Mouse (Mus musculus) hindbrain, embryonic 11.5 days (tissue): ENCODE results near the gene Scube1. TPM values are rescaled to one million over a fixed set of nuclear protein-coding genes. Genes with fewer than 3 reads are reported as not detected.

Source experiments
- ATAC-seq: fragments of 200-750 bp; cut with Nextera tagmentation; 2 replicates; pipeline ENCODE4 v1.8.0; 2017; ENCODE audit warnings: mild to moderate bottlenecking, moderate TSS enrichment, moderate library complexity; ENCODE audit not compliant: low FRiP score
- DNase-seq: peaks from one replicate; pipeline ENCODE4 v3.0.0-alpha.2; 2015; ENCODE audit warnings: low spot score
- H3K27ac ChIP-seq: fragments of 300-500 bp; sonication (generic); 2 replicates; pipeline ENCODE4 v1.5.1; 2014; ENCODE audit warnings: mild to moderate bottlenecking, low read depth, low read length
- H3K27me3 ChIP-seq: fragments of 300-500 bp; sonication (generic); 2 replicates; pipeline ENCODE4 v1.6.1; 2014; ENCODE audit warnings: mild to moderate bottlenecking, low read length, moderate library complexity, mixed read lengths; ENCODE audit not compliant: control insufficient read depth, insufficient read depth
- H3K36me3 ChIP-seq: fragments of 300-500 bp; sonication (generic); 2 replicates; pipeline ENCODE4 v1.6.1; 2014; ENCODE audit warnings: mild to moderate bottlenecking, low read length, moderate library complexity, mixed read lengths; ENCODE audit not compliant: control insufficient read depth, insufficient read depth
- H3K4me1 ChIP-seq: fragments of 300-500 bp; sonication (generic); replicated peaks from 2 replicates; pipeline ENCODE4 v1.6.1; 2014; ENCODE audit warnings: low read length, mixed read lengths; ENCODE audit not compliant: control insufficient read depth, insufficient read depth
- H3K4me2 ChIP-seq: fragments of 300-500 bp; sonication (generic); replicated peaks from 2 replicates; pipeline ENCODE4 v1.6.1; 2014; ENCODE audit warnings: mild to moderate bottlenecking, low read depth, low read length
- H3K4me3 ChIP-seq: fragments of 300-500 bp; sonication (generic); 2 replicates; pipeline ENCODE4 v1.5.1; 2014; ENCODE audit warnings: low read depth, low read length
- H3K9ac ChIP-seq: fragments of 300-500 bp; sonication (generic); 2 replicates; pipeline ENCODE4 v1.6.1; 2014; ENCODE audit warnings: low read depth, low read length
- H3K9me3 ChIP-seq: fragments of 300-500 bp; sonication (generic); 2 replicates; pipeline ENCODE4 v1.6.1; 2016; ENCODE audit warnings: low read length; ENCODE audit not compliant: control insufficient read depth
- WGBS: fragments of 180-500 bp; shearing (Covaris S2); extraction: QIAGEN DNeasy Blood & Tissue Kit; methylation state at CpG from one replicate; pipeline ENCODE4 v1.1.7; 2014; 5-methylcytosine and 5-hydroxymethylcytosine counted together
- polyA plus RNA-seq: library from polyadenylated mRNA; unstranded; fragments of >200 nt; fragmentation: Nextera tagmentation; extraction: Ambion mirVana; gene quantifications from 2 replicates; pipeline ENCODE4 v1.2.1, GENCODE M21; 2014

Scube1 gene
- polyA plus RNA-seq, 1 experiment from 2014 or later, result 32.8 TPM

GRCm38 (mm10) chr15:83593189-83593585, 131.6 kb downstream of the Scube1 start:
- no peak for DNase-seq
- Histone ChIP-seq H3K9me3 (no peaks in the 10 kb centered on the region), H3K9ac (peak overlapping the region; percentile 82; the same call in 1 of the 2 replicates), H3K4me2 (peak overlapping the region; percentile 79), H3K4me1 (peaks cover 6% of the 10 kb centered on the region), H3K36me3 (no peaks in the 10 kb centered on the region), H3K4me3 (0 out of 2 replicates have a peak overlapping the region, but pooled peaks have one; percentile 78), H3K27ac (no peak overlapping the region), H3K27me3 (no peaks in the 10 kb centered on the region)
- no peak for ATAC-seq

GRCm38 (mm10) chr15:83592260-83593188, 132.3 kb downstream of the Scube1 start:
- Histone ChIP-seq H3K4me2 (no peak overlapping the region; the same call in 1 of the 2 replicates), H3K4me3 (no peak overlapping the region), H3K9ac (peak overlapping the region; percentile 82; the same call in 1 of the 2 replicates), H3K9me3 (no peaks in the 10 kb centered on the region), H3K36me3 (no peaks in the 10 kb centered on the region), H3K27ac (no peak overlapping the region), H3K27me3 (no peaks in the 10 kb centered on the region), H3K4me1 (peaks cover 6% of the 10 kb centered on the region)
- no peak for ATAC-seq
- DNase-seq, result no peak
- 83% methylated on average over 8 of the region's 8 CpGs for WGBS

GRCm38 (mm10) chr15:83591758-83592157, 133.1 kb downstream of the Scube1 start:
- WGBS, result 83% methylated on average over 6 of the region's 6 CpGs
- peaks cover 4% of the 10 kb centered on the region; the same call in 1 of the 2 replicates for H3K36me3 ChIP-seq
- no peaks in the 10 kb centered on the region for H3K9me3 ChIP-seq
- DNase-seq (no peak), ATAC-seq (no peak)
- no peaks in the 10 kb centered on the region for H3K27me3 ChIP-seq
- no peak overlapping the region for H3K9ac ChIP-seq
- no peak overlapping the region for H3K4me2 ChIP-seq
- H3K4me1 ChIP-seq, result peaks cover 6% of the 10 kb centered on the region
- no peak overlapping the region for H3K27ac ChIP-seq
- H3K4me3 ChIP-seq, result no peak overlapping the region

GRCm38 (mm10) chr15:83590841-83591240, 134.0 kb downstream of the Scube1 start:
- no peak overlapping the region for H3K9ac ChIP-seq
- peaks cover 12% of the 10 kb centered on the region for H3K36me3 ChIP-seq
- ATAC-seq, result no peak
- H3K4me2 ChIP-seq, result no peak overlapping the region
- WGBS, result 91% methylated on average over 4 of the region's 4 CpGs
- peaks cover 6% of the 10 kb centered on the region for H3K4me1 ChIP-seq
- no peak overlapping the region for H3K27ac ChIP-seq
- no peaks in the 10 kb centered on the region for H3K9me3 ChIP-seq
- DNase-seq, result no peak
- H3K4me3 ChIP-seq, result no peak overlapping the region
- no peaks in the 10 kb centered on the region for H3K27me3 ChIP-seq

- no peaks in the 10 kb centered on the region for H3K9me3 ChIP-seq
- no peaks in the 10 kb centered on the region for H3K27me3 ChIP-seq
- ATAC-seq (no peak), DNase-seq (no peak)
- no peak overlapping the region for H3K27ac ChIP-seq
- WGBS, result 86% methylated on average over 6 of the region's 6 CpGs
- no peak overlapping the region for H3K9ac ChIP-seq
- no peak overlapping the region for H3K4me2 ChIP-seq
- H3K4me1 ChIP-seq, result no peaks in the 10 kb centered on the region
- peaks cover 24% of the 10 kb centered on the region for H3K36me3 ChIP-seq
- H3K4me3 ChIP-seq, result no peak overlapping the region
Measured at GRCm38 (mm10) chr15:83584741-83585220, 140.0 kb downstream of the Scube1 start.

GRCm38 (mm10) chr15:83583419-83584156, 141.2 kb downstream of the Scube1 start:
- H3K9ac ChIP-seq, result no peak overlapping the region
- H3K36me3 ChIP-seq, result peaks cover 33% of the 10 kb centered on the region
- no peaks in the 10 kb centered on the region for H3K27me3 ChIP-seq
- no peaks in the 10 kb centered on the region for H3K9me3 ChIP-seq
- ATAC-seq (no peak), DNase-seq (peak; percentile 44)
- no peak overlapping the region for H3K4me3 ChIP-seq
- no peaks in the 10 kb centered on the region for H3K4me1 ChIP-seq
- no peak overlapping the region for H3K27ac ChIP-seq
- 78% methylated on average over 8 of the region's 8 CpGs for WGBS
- H3K4me2 ChIP-seq, result no peak overlapping the region

- no peak overlapping the region for H3K9ac ChIP-seq
- ATAC-seq (no peak), DNase-seq (no peak)
- 87% methylated on average over 4 of the region's 4 CpGs for WGBS
- H3K27me3 ChIP-seq, result no peaks in the 10 kb centered on the region
- no peaks in the 10 kb centered on the region for H3K9me3 ChIP-seq
- no peak overlapping the region for H3K27ac ChIP-seq
- H3K36me3 ChIP-seq, result peaks cover 37% of the 10 kb centered on the region
- no peaks in the 10 kb centered on the region for H3K4me1 ChIP-seq
- no peak overlapping the region for H3K4me3 ChIP-seq
- H3K4me2 ChIP-seq, result no peak overlapping the region
Measured at GRCm38 (mm10) chr15:83582931-83583330, 141.9 kb downstream of the Scube1 start.

GRCm38 (mm10) chr15:83576651-83577050, 148.2 kb downstream of the Scube1 start:
- no peak overlapping the region for H3K27ac ChIP-seq
- no peak overlapping the region for H3K4me2 ChIP-seq
- H3K4me1 ChIP-seq, result no peaks in the 10 kb centered on the region
- H3K9ac ChIP-seq, result no peak overlapping the region
- no peaks in the 10 kb centered on the region for H3K27me3 ChIP-seq
- no peak overlapping the region for H3K4me3 ChIP-seq
- WGBS, result 93% methylated on average over 9 of the region's 9 CpGs
- peaks cover 27% of the 10 kb centered on the region for H3K36me3 ChIP-seq
- no peak for ATAC-seq
- DNase-seq, result no peak
- no peaks in the 10 kb centered on the region for H3K9me3 ChIP-seq
